Comparison of ENCODE assay signal across 18 mouse cellular contexts in genomic region chr2:146140711-146141110, GRCm38 (mm10).
"Had no signal": no experiment of that assay in that cellular context is flagged by ENCODE, and none has a peak within 500 bp of the region (broad histone marks: within the 10 kb centered on the region; RNA-seq: fewer than 3 reads in every experiment).

No protein-coding gene starts in this region.

- DNase-seq: lung, adult 18-20 months; lung, embryonic 14.5 days; lung, postnatal 10 days; lung, postnatal 4 days; midbrain, embryonic 14.5 days; retina, postnatal 1 day; right cerebral cortex, adult 18-20 months; right cerebral cortex, postnatal 25 days; right cerebral cortex, postnatal 4 days; spleen, adult 18-20 months; thymus, adult 18-20 months; thymus, postnatal 14 days; thymus, postnatal 36 days had no signal

- ATAC-seq: midbrain, embryonic 16.5 days had no signal

- H3K27me3 ChIP-seq: midbrain, embryonic 12.5 days; neural tube, embryonic 12.5 days had no signal

- H3K9me3 ChIP-seq: midbrain, embryonic 12.5 days; neural tube, embryonic 12.5 days had no signal

- H3K4me1 ChIP-seq: midbrain, embryonic 10.5 days; midbrain, embryonic 12.5 days; neural tube, embryonic 12.5 days had no signal

- H3K27ac ChIP-seq: midbrain, embryonic 10.5 days; midbrain, embryonic 12.5 days; neural tube, embryonic 12.5 days had no signal

- H3K4me3 ChIP-seq: midbrain, embryonic 10.5 days; midbrain, embryonic 12.5 days; myocyte; neural tube, embryonic 12.5 days had no signal

- H3K4me2 ChIP-seq: lung, embryonic 14.5 days; midbrain, embryonic 12.5 days; neural tube, embryonic 12.5 days had no signal

- H3K9ac ChIP-seq: lung, embryonic 14.5 days; midbrain, embryonic 12.5 days; neural tube, embryonic 12.5 days had no signal

- H3K36me3 ChIP-seq: midbrain, embryonic 10.5 days; midbrain, embryonic 12.5 days; neural tube, embryonic 12.5 days had no signal
